Mouse (Mus musculus) ZHBTc4 (cell line): ENCODE measurements around the gene Apob.
"Not testable (repeated sequence)": the region's sequence is repeated elsewhere in the genome, so short reads cannot be mapped to it uniquely, and the experiment has no call there.

Experiments
- DNase-seq: peaks from one replicate; pipeline ENCODE4 v3.0.0-alpha.2; 2011; ENCODE audit warnings: low read depth, low spot score

The Apob gene

GRCm38 (mm10) chr12:7977466-7978189 lies at the start of gene Apob:
Gene Apob, plus strand, starts transcription at chr12:7977648.
- peak; percentile 36 for DNase-seq

- DNase-seq, result peak; percentile 47
Observed at GRCm38 (mm10) chr12:7932405-7932920, 45.0 kb upstream of the Apob start.

DNA sequence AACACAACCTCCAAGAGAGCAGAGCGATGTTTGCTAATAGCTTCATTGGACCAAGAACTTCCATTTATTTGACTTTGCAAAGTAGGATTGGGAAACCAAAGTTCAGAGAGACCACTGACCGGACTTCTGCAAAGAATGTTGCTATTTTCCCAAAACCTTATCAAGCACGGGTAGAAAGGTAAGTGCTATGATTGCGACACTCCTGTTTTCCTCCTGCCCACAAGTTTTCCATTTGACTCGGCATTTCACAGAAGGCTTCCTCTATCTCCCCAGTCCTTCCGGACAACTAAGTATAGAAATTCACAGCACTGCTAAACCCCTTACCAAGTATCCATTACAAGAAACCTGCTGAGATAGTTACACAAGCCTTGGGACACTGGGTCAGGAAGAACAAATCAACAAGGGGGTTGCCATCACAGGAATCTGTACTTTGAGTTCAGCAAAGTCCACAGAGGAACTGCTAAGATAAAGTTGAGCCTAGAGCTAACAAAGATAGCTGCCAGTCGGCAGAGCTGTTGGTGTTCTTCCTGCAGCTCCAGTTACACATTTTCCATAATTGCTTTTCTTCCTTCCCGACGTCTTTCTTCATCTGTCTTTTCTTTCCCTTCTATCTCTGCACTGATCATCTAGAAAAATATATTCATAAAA lies 27.2 kb upstream of the Apob start:
- DNase-seq, result no peak

- DNase-seq, result no peak
Observed at GRCm38 (mm10) chr12:7958851-7959250, 18.6 kb upstream of the Apob start.

DNA sequence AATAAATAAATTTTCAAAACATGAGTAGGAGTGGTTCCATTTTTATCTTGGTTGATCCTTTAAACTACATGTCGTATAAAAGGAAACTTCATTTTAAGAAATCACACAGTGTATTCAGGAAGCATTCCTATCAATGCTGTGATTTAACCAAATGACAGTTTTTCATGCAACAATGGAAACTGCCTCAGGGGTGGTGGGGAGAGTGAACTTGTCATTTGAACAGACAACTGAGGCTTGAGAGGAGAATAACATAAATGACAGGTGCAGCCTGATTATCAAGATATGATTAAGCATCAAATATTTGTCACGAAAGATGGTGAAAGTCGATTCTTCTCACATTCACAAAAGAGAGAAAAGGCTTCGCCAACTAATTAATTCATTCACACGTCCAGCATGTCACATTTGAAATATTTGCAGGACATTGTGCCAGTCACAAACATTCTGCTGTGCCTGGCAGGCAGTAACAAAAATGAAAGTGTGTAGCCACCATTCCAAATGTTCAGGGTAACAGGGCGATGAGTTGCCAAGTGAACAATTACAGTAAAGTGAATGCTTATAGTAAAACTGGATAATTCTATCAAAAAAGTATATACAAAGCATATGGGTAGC lies 18.0 kb upstream of the Apob start:
- no peak for DNase-seq

GRCm38 (mm10) chr12:7962314-7962927 lies 15.0 kb upstream of the Apob start:
- DNase-seq, result no peak

GRCm38 (mm10) chr12:7967221-7967620 lies 10.2 kb upstream of the Apob start:
- DNase-seq, result no peak

DNA sequence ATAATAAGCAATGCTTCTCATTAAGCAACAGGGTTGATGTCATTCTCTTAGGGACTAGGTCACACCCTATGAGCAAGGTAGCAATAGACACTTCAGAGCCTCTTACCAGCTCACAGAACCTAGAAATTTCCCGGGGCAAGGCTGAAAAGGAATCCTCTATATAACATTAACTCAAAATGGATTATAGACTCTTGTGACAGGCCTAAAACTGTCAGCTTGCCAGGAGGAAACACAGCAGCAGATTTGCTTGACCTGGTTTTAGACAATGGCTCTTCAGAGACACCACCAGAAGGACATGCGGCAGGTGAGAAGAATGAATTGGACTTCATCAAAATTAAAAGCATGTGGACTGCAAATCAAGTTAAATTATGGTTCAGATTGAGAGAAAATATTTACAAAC lies 7.1 kb upstream of the Apob start:
- no peak for DNase-seq

GRCm38 (mm10) chr12:7970817-7971216 lies 6.6 kb upstream of the Apob start:
- DNase-seq, result no peak

DNA sequence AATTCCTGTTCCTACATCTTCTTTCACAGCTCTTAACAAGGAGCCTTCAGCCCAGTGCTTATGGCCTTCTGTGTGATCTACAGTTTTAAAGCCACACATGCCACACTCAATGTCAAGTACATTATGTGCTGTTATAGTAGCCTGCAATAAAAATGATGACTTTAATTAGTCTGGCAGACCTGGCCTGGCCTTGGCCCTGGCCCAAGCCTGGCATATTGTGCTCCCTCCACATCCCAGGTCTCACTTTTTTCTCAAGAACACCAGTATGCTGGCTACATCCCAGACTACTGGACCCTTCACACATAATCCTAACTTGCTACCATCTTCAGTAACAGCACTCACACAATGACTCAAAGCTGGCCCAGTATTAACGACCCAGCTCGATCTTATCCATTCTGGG lies 5.7 kb upstream of the Apob start:
- no peak for DNase-seq

DNA sequence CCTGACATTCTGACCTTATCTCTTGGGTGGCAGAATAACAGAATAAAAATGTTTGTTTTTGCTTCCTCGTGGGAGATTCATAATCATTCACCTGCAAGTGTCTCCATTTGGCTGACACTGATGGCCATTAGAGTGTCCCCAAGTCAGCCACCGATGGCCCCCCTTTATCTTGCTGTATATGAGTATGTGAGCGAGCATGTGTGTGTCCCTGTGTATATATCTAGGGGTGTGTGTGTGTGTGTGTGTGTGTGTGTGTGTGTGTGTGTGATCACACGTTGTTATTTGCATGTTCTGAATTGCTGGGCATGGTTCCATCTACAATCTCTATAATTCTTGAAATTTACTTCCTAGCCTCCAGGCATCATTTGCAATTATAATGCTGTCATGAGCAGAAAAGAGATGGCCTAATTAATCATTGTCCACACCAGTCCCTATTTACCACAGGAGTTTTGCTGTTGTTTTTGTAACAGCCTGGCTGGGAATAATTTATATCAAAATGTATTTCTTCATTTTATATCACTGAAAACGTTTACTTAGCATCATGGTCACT lies 3.6 kb upstream of the Apob start:
- no peak for DNase-seq

GRCm38 (mm10) chr12:7978190-7978884 lies 889 bp downstream of the Apob start:
- peak; percentile 80 for DNase-seq

DNA sequence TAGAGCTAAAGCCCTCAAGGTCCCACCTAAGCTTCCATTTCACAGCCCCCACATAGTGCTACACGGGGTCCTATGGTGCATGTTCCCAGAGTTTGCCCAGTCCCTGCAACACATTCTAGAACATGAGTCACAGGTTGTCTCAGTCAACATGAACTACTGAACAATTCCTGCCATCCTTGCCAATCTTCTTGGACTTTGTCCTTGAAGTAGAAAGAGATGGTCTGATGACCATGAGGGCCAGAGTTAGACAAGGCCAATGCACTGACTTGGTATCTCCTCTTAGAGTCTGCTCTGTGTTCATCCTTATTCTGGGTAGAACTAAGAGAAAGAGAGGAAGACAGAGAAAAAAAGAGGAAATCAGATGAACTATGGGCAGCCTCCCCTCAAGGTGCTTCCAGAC lies 7.0 kb downstream of the Apob start:
- no peak for DNase-seq

GRCm38 (mm10) chr12:7990804-7991203 lies 13.4 kb downstream of the Apob start:
- peak; percentile 80 for DNase-seq

DNA sequence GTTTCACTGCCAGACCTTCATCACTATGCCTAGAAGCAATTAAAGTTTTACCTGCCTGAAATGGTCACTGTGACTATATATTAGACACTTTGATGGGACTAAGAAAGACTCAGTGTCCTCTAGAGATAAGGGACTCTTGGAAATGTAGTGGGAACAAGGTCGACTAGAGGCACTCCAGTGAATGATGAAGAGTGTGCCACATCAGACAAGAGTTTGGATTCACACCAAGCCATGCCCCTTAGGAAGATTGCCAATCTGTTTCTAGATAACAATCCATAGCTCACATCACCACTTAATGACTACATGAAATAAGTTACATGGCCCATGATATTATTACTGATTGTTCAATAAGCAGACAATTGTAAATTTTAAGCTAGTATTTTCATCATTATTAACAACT lies 14.1 kb downstream of the Apob start:
- DNase-seq, result no peak

DNA sequence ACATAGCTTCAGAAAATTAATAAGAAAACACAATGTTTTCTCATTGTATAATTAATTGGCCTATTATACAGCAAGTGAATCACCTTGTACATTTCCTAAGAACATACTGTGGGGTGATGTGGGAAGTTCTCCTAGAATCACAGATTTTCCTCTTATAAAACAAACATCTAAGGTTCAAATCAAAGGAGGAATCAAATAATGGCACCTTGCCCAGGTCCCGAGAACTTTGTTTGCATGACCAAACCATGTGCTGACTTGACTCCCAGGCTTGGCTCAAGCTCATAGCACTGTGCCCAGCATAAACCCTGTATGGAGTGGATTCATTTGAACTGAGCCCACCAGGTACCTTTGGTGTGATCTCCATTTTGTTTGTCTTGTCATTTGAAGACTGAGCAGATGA lies 43.5 kb downstream of the Apob start:
- no peak for DNase-seq

GRCm38 (mm10) chr12:8029520-8029919 lies 52.1 kb downstream of the Apob start:
- DNase-seq, result no peak

DNA sequence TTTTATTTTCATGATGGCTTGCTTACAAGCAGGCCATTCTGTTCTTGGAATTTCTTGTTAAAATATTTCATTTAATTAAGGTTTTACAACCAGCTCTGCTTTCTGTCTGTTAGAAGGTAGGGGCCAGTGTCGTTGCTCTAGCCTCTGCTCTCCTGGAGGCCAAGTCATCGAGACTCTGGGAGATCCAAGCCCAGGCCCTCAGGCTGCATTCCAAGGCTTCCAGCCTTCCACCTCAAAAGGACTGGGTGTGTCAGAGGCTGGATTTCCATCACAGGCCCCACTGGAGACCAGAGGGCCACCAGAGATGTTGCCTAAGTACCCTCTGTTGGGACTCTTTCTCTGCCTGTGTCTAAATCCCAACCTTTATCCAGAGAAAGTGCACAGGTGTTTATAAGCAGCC lies 52.6 kb downstream of the Apob start:
- DNase-seq, result peak; percentile 5

GRCm38 (mm10) chr12:8031169-8031568 lies 53.7 kb downstream of the Apob start:
- not testable (repeated sequence) for DNase-seq

DNA sequence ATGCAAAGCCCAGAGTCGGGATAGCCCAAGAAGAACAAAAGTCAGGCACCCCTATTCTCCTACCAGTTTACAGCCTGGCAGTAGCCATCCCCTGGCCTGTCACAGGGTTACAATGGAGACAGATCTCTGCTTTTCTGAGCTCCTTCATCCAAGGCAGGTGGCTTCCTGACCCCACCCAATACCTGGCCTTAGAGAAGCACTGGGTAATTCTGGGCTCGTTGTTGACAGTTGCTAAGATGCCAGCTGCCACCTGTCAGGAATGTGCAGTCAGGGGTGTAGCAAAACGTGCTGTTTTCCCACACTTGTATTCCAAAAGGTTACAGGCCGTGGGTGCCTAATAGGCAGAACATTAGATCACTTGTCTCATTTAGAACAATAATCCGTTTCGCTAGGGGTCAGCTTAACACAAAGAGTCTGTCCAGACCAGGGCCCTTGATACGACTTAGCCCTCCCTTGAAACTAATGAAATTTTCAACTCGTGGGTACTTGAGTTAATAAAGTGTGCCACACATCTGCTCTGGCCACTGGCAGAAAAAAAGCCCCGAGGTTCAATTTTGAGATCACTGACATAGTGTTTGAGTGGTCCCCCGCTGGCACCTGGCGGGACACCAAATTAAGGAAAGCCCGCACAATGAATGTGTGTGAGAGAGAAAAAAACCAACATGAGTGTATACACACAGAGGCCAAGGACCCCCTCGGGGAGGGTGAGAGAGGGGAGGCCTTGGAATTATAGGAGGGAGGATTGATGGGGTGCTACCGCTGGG lies 54.3 kb downstream of the Apob start:
- DNase-seq, result no peak

DNA sequence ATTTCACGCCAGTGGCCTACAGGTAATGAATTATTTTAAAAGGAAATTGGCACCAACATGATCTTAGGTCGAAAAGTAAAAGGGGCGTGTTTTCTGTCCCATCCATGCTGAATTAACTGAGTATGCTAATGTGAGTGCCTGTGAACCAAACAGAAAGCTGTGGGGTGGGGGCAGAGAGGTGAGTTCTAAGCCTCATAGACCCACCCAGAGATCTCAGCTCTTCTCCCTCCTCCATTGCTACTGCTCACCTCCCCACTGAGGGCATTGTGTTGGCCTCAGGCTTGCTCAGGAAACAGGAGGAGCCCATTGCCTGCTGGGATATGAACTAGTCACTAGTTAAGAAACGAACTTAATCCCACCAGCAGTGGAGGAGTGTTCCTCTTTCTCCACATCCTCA lies 54.9 kb downstream of the Apob start:
- DNase-seq, result peak; percentile 6
